Mouse (Mus musculus) lung, postnatal 0 days (tissue): ENCODE data around the gene Ankle1. TPM values are rescaled to one million over a fixed set of nuclear protein-coding genes. Genes with fewer than 3 reads are reported as not detected.

Experiments used
- ATAC-seq: fragments of 200-750 bp; cut with Nextera tagmentation; 2 replicates; pipeline ENCODE4 v1.8.0; 2017; ENCODE audit warnings: moderate library complexity
- DNase-seq: peaks from one replicate; pipeline ENCODE4 v3.0.0-alpha.2; 2016; ENCODE audit warnings: low spot score
- H3K27ac ChIP-seq: fragments of 300-500 bp; sonication (generic); 2 replicates; pipeline ENCODE4 v1.5.1; 2014; ENCODE audit warnings: antibody characterized with exemption, mild to moderate bottlenecking, low read length, mixed read lengths
- H3K27me3 ChIP-seq: fragments of 300-500 bp; sonication (generic); replicated peaks from 2 replicates; pipeline ENCODE4 v1.6.1; 2014; ENCODE audit warnings: low read length, mixed read lengths; ENCODE audit not compliant: insufficient read depth
- H3K36me3 ChIP-seq: fragments of 300-500 bp; sonication (generic); 2 replicates; pipeline ENCODE4 v1.6.1; 2014; ENCODE audit warnings: low read length, mixed read lengths; ENCODE audit not compliant: insufficient read depth
- H3K4me1 ChIP-seq: fragments of 300-500 bp; sonication (generic); 2 replicates; pipeline ENCODE4 v1.6.1; 2014; ENCODE audit warnings: antibody characterized with exemption, low read depth, low read length, mixed read lengths; ENCODE audit not compliant: insufficient read depth
- H3K4me2 ChIP-seq: fragments of 300-500 bp; sonication (generic); replicated peaks from 2 replicates; pipeline ENCODE4 v1.6.1; 2014; ENCODE audit warnings: low read depth, mild to moderate bottlenecking, low read length, moderate library complexity, mixed read lengths
- H3K4me3 ChIP-seq: fragments of 300-500 bp; sonication (generic); 2 replicates; pipeline ENCODE4 v1.5.1; 2014; ENCODE audit warnings: low read depth, low read length
- H3K9ac ChIP-seq: fragments of 300-500 bp; sonication (generic); replicated peaks from 2 replicates; pipeline ENCODE4 v1.6.1; 2014; ENCODE audit warnings: low read depth, mild to moderate bottlenecking
- H3K9me3 ChIP-seq: fragments of 300-500 bp; sonication (generic); 2 replicates; pipeline ENCODE4 v1.6.1; 2016; ENCODE audit warnings: low read length, mixed read lengths
- CTCF ChIP-seq: IDR thresholded peaks from 2 replicates; pipeline ENCODE4 v1.5.1; 2016; ENCODE audit warnings: antibody characterized with exemption, mild to moderate bottlenecking
- EP300 ChIP-seq: IDR thresholded peaks from 2 replicates; pipeline ENCODE4 v1.6.1; 2016; ENCODE audit warnings: antibody characterized with exemption, mild to moderate bottlenecking, control low read depth
- WGBS: fragments of 180-500 bp; shearing (Covaris S2); extraction: QIAGEN DNeasy Blood & Tissue Kit; methylation state at CpG from one replicate; pipeline ENCODE4 v1.1.7; 2014; 5-methylcytosine and 5-hydroxymethylcytosine counted together
- polyA plus RNA-seq: library from polyadenylated mRNA; unstranded; fragments of >200 nt; fragmentation: Nextera tagmentation; extraction: Ambion mirVana; gene quantifications from 2 replicates; pipeline ENCODE4 v1.2.1, GENCODE M21; 2015

The Ankle1 gene
- polyA plus RNA-seq, 1 experiment from 2014 or later, result 0.72 TPM

DNA sequence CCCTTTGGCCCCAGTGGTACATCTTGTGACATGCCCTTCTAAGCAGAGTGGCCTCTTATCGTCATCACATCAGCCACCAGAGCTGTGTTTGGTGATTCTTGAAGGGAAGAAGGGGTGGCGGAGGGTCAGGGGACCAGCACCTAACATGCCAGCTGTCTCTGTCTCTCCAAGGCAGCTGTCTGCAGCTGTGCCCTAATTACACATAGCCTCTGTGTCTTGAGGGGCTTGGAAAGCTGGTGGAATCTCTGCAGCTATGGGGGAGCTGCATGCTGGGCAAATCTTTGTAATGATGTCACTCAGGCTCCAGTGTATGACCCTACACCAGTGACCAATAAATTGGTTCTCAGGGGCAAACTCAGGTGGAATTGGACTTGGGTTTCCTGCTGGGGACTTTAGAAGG, 46.9 kb downstream of the Ankle1 start:
- no peak for DNase-seq
- TF ChIP-seq CTCF (no peak), EP300 (no peak)

GRCm38 (mm10) chr8:71454668-71455067, 48.9 kb downstream of the Ankle1 start:
- ATAC-seq, result no peak
- no peaks in the 10 kb centered on the region for H3K9me3 ChIP-seq
- H3K9ac ChIP-seq, result no peak overlapping the region
- H3K27ac ChIP-seq, result no peak overlapping the region
- DNase-seq, result no peak
- WGBS, result 81% methylated on average over 8 of the region's 8 CpGs
- no peaks in the 10 kb centered on the region for H3K4me1 ChIP-seq
- no peak overlapping the region for H3K4me2 ChIP-seq
- no peaks in the 10 kb centered on the region for H3K27me3 ChIP-seq
- H3K4me3 ChIP-seq, result no peak overlapping the region
- no peaks in the 10 kb centered on the region for H3K36me3 ChIP-seq
- no peak for TF ChIP-seq CTCF
- no peak for TF ChIP-seq EP300

More for the DNA sequence above, 46.9 kb downstream of the Ankle1 start:
- no peaks in the 10 kb centered on the region for H3K36me3 ChIP-seq
- no peaks in the 10 kb centered on the region for H3K4me1 ChIP-seq
- H3K4me3 ChIP-seq, result no peak overlapping the region
- H3K9me3 ChIP-seq, result no peaks in the 10 kb centered on the region
- 56% methylated on average over 2 of the region's 2 CpGs for WGBS
- no peak for ATAC-seq
- no peak overlapping the region for H3K4me2 ChIP-seq
- H3K27ac ChIP-seq, result no peak overlapping the region
- no peak overlapping the region for H3K9ac ChIP-seq
- H3K27me3 ChIP-seq, result no peaks in the 10 kb centered on the region

GRCm38 (mm10) chr8:71456906-71457305, 51.1 kb downstream of the Ankle1 start:
- TF ChIP-seq EP300, result no peak
- no peak overlapping the region for H3K4me3 ChIP-seq
- WGBS, result 40% methylated on average over 22 of the region's 22 CpGs
- no peak overlapping the region for H3K9ac ChIP-seq
- no peaks in the 10 kb centered on the region for H3K36me3 ChIP-seq
- H3K4me1 ChIP-seq, result no peaks in the 10 kb centered on the region
- H3K27me3 ChIP-seq, result no peaks in the 10 kb centered on the region
- H3K4me2 ChIP-seq, result no peak overlapping the region
- no peaks in the 10 kb centered on the region for H3K9me3 ChIP-seq
- ATAC-seq (peak; percentile 59), DNase-seq (no peak)
- H3K27ac ChIP-seq, result no peak overlapping the region

DNA sequence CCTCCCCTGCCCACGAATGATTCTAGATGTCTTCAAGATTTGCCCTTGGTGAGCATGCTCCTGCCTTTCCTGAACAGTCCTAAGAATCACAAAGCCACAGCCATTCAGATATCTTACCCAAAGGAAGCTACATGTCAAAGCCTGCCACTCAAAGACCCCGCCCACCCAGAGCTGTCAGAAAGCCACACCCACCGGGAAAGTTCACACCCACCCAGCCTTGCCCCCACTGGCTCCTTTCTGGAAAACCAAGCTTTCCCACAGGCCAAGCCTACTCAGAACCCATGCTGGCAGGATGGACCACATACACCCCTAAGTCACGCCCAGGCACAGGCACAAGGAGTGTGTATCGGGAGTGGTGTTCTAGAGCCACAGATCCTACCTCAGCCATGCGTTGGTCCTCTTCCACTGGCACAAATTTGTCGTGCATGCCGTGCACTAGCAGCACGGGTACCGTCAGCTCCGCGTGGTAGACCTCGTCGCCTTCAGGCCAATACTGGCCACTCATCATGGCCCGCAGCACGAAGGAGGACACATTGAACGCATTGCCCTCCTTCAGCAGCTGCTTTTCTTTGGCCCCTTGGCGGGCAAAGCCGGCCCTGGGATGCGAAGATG, 52.0 kb downstream of the Ankle1 start:
- H3K27ac ChIP-seq, result no peak overlapping the region
- no peaks in the 10 kb centered on the region for H3K36me3 ChIP-seq
- H3K4me1 ChIP-seq, result peaks cover under 1% of the 10 kb centered on the region; the same call in 1 of the 2 replicates
- no peak overlapping the region for H3K4me2 ChIP-seq
- no peak overlapping the region for H3K4me3 ChIP-seq
- DNase-seq, result no peak
- ATAC-seq, result no peak
- H3K27me3 ChIP-seq, result no peaks in the 10 kb centered on the region
- no peak for TF ChIP-seq CTCF
- H3K9me3 ChIP-seq, result no peaks in the 10 kb centered on the region
- 84% methylated on average over 20 of the region's 20 CpGs for WGBS
- no peak overlapping the region for H3K9ac ChIP-seq

Other genes starting within 250 kb of the Ankle1 start
- gene Myo9b, start 133.3 kb upstream of the Ankle1 start, polyA plus RNA-seq, result 9.1 and 9.6 TPM in 2 replicates
- 13.5 and 18.9 TPM in 2 replicates for gene Haus8, start 133.1 kb upstream of the Ankle1 start, polyA plus RNA-seq
- 136 and 139 TPM in 2 replicates for gene Use1, start 39.2 kb upstream of the Ankle1 start, polyA plus RNA-seq
- gene Ocel1, start 34.7 kb upstream of the Ankle1 start, polyA plus RNA-seq, result 11.1 and 11.9 TPM in 2 replicates
- gene Nr2f6, start 24.1 kb upstream of the Ankle1 start, polyA plus RNA-seq, result 61.5 and 69.4 TPM in 2 replicates
- gene Ushbp1, start 10.2 kb upstream of the Ankle1 start, polyA plus RNA-seq, result 29.5 and 42.0 TPM in 2 replicates
- gene Babam1, start 9.1 kb upstream of the Ankle1 start, polyA plus RNA-seq, result 60.8 and 62.5 TPM in 2 replicates
- 23.8 and 27.6 TPM in 2 replicates for gene Abhd8, start 57.6 kb downstream of the Ankle1 start, polyA plus RNA-seq
- 137 and 146 TPM in 2 replicates for gene Mrpl34, start 58.9 kb downstream of the Ankle1 start, polyA plus RNA-seq
- 73.7 and 78.6 TPM in 2 replicates for gene Dda1, start 63.2 kb downstream of the Ankle1 start, polyA plus RNA-seq
- gene Ano8, start 80.0 kb downstream of the Ankle1 start, polyA plus RNA-seq, result 1.1 and 1.2 TPM in 2 replicates
- 10.6 and 11.6 TPM in 2 replicates for gene Gtpbp3, start 82.1 kb downstream of the Ankle1 start, polyA plus RNA-seq
- 246 and 265 TPM in 2 replicates for gene Plvap, start 105.7 kb downstream of the Ankle1 start, polyA plus RNA-seq
- gene Ccdc194, start 119.7 kb downstream of the Ankle1 start, polyA plus RNA-seq, result 0.07 and 0.08 TPM in 2 replicates
- 86.2 and 99.8 TPM in 2 replicates for gene Bst2, start 131.4 kb downstream of the Ankle1 start, polyA plus RNA-seq
- 103 and 112 TPM in 2 replicates for gene Mvb12a, start 136.9 kb downstream of the Ankle1 start, polyA plus RNA-seq
- gene Tmem221, start 152.9 kb downstream of the Ankle1 start, polyA plus RNA-seq, result 8.5 and 8.7 TPM in 2 replicates
- 0.11 and 0.13 TPM in 2 replicates for gene Nxnl1, start 160.6 kb downstream of the Ankle1 start, polyA plus RNA-seq
- 26.9 and 27.7 TPM in 2 replicates for gene Slc27a1, start 162.9 kb downstream of the Ankle1 start, polyA plus RNA-seq
- gene Pgls, start 186.2 kb downstream of the Ankle1 start, polyA plus RNA-seq, result 174 and 177 TPM in 2 replicates
- 1.2 and 2.0 TPM in 2 replicates for gene Fam129c, start 191.6 kb downstream of the Ankle1 start, polyA plus RNA-seq
- gene Colgalt1, start 205.0 kb downstream of the Ankle1 start, polyA plus RNA-seq, result 64.7 and 66.0 TPM in 2 replicates